Mouse (Mus musculus) liver, postnatal 0 days (tissue): ENCODE data around the gene Edem3.

Source experiments
- CTCF ChIP-seq: sonication (generic); IDR thresholded peaks from 2 replicates; pipeline ENCODE4 v1.5.1; 2016; ENCODE audit warnings: antibody characterized with exemption, low read depth
- EP300 ChIP-seq: IDR thresholded peaks from 2 replicates; pipeline ENCODE4 v1.6.1; 2016; ENCODE audit warnings: antibody characterized with exemption, low read depth, mild to moderate bottlenecking

GRCm38 (mm10) chr1:151786406-151786805 is 31.2 kb downstream of the Edem3 start:
- TF ChIP-seq CTCF = no peak
- TF ChIP-seq EP300 = no peak
